Mouse (Mus musculus) c-Kit-positive CD71-positive TER-119-negative erythroid progenitor cells, embryonic 14.5 days (primary cell): Measurements from ENCODE around the gene Slc29a2.
"Not testable (repeated sequence)": the region's sequence is repeated elsewhere in the genome, so short reads cannot be mapped to it uniquely, and the experiment has no call there.

Experiments
- DNase-seq: peaks from one replicate; pipeline ENCODE4 v3.0.0-alpha.2; 2013; ENCODE audit warnings: low read depth

Gene Slc29a2

DNA sequence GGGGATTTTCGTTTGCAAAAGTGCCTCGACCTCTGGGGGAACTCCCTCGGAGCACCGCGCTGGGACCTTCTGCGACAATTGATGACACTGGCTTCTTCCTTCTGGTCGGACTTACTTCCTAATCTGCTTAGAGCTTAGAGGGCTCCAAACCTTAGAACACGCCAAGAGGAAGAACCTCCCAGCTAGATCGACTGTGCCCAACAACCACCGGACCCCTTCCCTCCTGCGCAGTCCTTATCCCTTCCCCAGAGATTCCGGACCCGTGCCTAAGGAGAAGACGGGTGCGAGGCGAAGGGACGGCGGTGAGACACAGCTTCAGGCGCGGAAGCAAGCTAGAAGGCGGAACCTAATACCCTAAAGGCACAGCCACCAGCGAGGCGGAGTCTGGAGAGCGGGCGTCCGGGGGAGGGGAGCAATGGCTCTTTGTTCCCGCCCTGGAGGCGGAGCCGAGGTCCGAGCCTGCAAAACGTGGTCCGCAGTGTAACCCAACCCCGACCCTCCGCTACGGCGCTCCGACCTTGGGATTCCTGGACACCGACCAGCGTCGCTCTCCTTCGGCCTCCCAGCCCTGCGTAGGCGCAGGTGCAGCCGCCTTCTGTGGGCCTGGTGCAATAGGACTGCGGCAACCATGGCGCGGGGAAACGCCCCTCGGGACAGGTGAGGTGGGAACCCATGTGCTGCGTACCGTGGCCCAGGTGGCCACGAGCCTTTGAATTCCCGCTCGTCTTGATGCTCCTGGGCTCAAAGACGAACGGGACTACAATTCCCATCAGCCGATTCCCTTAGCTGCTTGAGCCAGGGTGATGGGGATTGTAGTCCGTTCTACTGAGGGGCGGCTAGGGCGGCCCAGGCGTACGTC is at the start of gene Slc29a2:
Gene Slc29a2 (plus strand): TSS at position 240 of the 859 bp plus-strand sequence.
- DNase-seq, result peak; percentile 87

GRCm38 (mm10) chr19:4981767-4982166 is 41.9 kb upstream of the Slc29a2 start:
- peak; percentile 34 for DNase-seq

GRCm38 (mm10) chr19:4989013-4989412 is 34.6 kb upstream of the Slc29a2 start:
- peak; percentile 84 for DNase-seq

- no peak for DNase-seq
Measured at GRCm38 (mm10) chr19:4989434-4990255, 34.0 kb upstream of the Slc29a2 start.

DNA sequence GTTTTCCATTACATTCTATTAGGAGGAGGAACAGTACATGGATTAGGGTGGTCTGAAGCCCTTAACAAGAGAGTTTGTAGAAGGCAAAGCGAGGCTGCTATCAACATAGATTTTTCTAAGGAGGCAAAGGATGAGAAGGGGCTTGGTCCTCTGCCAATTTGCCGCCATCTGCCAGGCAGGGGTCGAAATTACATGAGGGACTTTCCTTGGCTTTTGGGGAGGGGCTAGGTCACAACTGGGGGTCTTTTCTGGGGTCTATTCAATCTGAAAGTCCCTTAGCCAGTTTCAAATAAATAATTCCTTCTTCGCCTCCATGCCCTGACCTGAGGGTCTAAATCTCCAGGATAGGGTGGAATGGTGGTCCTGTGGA is 33.4 kb upstream of the Slc29a2 start, which contains the start of gene Npas4:
Gene Npas4 (minus strand): TSS at position 61 of the 370 bp plus-strand sequence.
- no peak for DNase-seq

- DNase-seq, result no peak
Measured at GRCm38 (mm10) chr19:4990716-4991115, 32.9 kb upstream of the Slc29a2 start.

DNA sequence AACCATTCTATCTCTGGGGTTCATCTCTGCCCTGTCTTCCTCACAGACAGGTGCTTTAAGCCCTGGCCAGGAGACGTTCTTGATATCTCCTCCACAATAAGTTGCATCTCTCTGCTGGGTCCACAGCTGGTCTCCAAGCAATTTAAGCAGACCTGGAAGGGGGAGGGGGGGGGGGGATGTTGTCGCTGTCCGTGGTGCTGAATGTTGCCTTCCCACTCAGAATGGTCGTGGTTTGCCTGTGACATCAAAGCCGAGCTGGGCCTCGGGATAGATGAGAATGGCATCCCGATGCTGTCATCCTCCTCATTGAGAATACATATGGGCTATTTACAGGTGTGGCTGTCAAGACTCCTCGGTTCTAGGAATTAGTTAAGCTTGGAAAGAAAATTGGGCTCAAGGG is 31.3 kb upstream of the Slc29a2 start:
- no peak for DNase-seq

DNA sequence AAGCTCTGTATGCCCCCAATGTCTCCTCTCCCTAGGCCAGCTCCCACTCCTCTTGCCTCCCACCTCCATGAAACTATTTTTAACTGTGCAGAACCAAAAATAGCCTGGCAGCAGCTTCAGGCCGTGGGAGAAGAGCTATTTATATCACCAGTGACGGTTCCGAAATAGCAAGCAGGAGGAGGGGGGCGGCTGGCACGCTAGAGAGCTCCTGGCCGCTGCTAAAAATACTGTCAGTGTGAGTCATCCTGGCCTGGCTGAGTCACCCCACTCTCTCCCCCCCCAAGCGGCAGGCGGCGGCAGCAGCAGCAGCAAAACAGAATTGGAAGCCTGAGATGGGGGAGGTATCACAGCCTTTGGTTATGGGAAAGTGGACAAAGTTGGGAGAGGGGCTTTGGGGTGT is 30.8 kb upstream of the Slc29a2 start:
- DNase-seq, result no peak

GRCm38 (mm10) chr19:4994043-4994442 is 29.6 kb upstream of the Slc29a2 start:
- no peak for DNase-seq

DNA sequence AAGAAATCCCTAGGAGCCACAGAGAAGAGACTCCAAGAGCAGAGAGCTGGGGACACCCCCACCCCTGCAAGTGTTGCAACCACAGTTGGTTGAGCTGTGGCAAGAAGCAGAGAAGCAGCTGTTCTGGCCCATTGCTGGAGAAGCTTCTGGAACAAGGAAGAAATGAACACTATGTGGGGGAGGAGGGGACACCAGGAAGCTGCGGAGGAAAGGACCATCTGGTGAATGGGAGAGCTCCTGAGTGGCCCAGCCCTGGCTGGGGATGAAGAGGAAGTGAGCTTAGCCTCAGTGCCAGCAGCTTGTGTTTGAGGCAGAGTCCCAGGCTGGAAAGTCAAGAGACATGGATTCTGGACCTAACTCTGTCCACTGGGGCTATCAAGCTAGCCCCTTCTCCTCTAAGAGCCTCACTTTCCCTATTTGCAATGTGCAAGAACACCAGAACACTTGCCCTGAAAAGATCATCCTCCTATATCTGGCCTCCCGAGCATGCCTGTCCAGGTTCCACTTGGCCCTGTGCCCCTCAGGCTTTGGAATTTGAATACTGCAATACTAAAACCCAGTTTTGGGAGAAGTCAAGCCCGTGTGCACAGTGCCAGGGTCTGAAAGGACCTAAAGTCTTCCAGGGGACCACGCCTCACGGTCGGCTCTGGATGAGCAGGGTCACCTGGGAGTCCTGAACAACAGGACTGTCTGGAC is 24.1 kb upstream of the Slc29a2 start:
- DNase-seq, result no peak

DNA sequence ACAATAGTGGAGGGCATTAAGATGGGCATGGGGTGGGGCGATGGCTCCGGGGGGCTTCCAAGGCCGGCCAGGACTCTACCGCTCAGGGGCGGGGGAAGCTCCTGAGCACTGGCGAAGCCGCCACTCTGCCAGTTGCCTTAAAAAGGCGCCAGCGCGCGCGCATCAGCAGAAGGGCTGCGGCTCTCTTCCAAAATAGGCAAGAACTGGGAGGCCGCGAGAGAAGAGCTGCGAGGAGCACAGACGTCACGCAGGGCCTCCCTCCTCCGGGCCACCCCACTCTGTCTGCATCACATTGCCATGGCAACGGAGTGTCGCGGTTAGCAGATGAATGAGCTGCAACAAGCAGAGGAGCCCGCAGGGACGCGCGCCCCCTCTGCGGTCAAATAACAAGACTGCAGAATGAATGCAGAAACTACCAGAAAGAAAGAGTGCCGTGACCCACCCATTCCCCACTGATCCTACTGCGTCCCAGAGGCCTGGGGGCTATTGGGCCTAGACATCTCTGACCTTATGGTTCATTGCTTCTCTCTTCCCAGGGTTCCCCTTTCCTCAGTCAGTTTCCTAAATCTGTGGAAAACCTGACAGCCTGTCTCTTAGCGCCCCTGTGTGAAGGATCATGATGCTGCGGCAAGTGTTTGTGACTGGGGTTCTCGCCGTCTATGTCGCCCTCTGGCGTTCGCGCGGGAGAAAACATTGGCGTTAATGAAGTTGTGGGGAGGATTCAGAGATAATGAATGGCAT is 21.8 kb upstream of the Slc29a2 start:
- DNase-seq, result peak; percentile 59

DNA sequence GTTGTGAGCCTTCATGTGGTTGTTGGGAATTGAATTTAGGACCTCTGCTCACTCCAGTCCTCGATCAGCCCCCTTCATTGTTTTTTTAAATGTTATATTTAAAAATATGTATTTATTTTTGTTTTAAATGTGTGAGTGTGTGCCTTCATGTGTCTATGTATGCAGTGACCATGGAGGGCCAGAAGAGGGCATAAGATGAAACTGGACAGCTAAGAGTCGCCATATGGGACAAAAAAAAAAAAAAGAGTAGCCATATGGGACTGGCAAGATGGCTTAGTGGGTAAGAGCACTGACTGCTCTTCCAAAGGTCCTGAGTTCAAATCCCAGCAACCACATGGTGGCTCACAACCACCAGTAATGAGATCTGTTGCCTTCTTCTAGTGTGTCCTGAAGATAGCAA is 20.0 kb upstream of the Slc29a2 start:
- DNase-seq, result not testable (repeated sequence)

GRCm38 (mm10) chr19:5004925-5005324 is 18.7 kb upstream of the Slc29a2 start:
- no peak for DNase-seq

DNA sequence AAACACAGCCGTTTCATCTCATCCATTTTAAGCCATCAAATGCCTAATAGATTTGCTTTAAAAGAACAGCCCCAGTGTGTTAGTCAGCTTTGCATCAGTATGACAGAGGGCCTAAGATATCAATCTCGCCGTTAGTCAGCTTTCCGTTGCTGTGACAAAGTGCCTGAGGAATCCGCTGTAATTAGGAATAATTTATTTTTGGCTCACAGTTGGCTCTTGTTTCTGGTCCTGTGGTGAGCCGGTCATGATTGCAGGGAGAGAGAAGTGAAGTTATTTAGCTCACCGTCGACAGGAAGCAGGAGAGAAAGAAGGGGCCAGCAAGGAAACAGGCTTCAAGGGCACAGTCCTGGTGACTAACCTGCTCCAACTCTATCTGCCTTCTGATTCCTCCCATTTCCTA is 10.5 kb upstream of the Slc29a2 start:
- no peak for DNase-seq

GRCm38 (mm10) chr19:5014961-5015398 is 8.7 kb upstream of the Slc29a2 start:
- no peak for DNase-seq

GRCm38 (mm10) chr19:5016221-5016742 is 7.4 kb upstream of the Slc29a2 start:
- DNase-seq, result no peak

- DNase-seq, result peak; percentile 49
Measured at GRCm38 (mm10) chr19:5016782-5017181, 6.9 kb upstream of the Slc29a2 start.

- DNase-seq, result no peak
Measured at GRCm38 (mm10) chr19:5017611-5018010, 6.0 kb upstream of the Slc29a2 start.

DNA sequence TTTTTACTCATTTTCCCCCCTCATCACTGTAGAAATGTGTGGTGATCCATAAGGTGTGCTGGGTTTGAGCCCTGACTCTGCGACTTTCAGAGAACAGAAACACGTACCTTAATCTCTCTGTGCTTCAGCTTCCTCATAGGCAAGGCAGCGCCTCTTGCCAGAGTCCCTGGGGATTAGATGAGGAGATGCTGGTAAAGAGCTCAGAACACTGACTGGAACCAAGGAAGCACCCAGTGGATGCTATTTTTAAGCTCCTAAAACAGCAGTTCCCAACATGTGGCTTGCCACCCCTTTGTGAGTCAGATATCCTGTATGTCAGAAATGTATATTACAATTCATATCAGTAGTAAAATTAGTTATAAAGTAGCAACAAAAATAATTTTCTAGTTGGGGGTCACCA is 5.5 kb upstream of the Slc29a2 start:
- no peak for DNase-seq

- no peak for DNase-seq
Measured at GRCm38 (mm10) chr19:5021416-5021815, 2.2 kb upstream of the Slc29a2 start.

DNA sequence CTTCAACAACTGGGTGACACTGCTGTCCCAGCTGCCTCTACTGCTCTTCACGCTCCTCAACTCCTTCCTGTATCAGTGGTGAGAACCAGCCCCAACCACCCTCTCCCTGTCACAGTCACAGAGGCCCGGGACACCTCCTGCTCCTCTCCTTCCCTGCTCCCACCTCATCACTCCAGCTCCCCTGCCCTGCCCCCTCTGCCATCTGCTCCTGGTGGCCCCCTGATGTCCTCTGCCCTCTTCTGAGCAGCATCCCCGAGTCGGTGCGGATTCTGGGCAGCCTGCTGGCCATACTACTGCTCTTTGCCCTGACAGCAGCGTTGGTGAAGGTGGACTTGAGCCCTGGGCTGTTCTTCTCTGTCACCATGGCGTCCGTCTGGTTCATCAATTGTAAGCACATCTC is 2.5 kb downstream of the Slc29a2 start:
- no peak for DNase-seq
